Mouse (Mus musculus) kidney, postnatal 25 days (tissue): ENCODE results near the gene Lima1.

ENCODE experiments used
- DNase-seq, 2 experiments: peaks; one replicate each; pipeline ENCODE4 v3.0.0; 2021; ENCODE audit warnings: mixed read lengths in 2 of 2

The Lima1 gene

DNA sequence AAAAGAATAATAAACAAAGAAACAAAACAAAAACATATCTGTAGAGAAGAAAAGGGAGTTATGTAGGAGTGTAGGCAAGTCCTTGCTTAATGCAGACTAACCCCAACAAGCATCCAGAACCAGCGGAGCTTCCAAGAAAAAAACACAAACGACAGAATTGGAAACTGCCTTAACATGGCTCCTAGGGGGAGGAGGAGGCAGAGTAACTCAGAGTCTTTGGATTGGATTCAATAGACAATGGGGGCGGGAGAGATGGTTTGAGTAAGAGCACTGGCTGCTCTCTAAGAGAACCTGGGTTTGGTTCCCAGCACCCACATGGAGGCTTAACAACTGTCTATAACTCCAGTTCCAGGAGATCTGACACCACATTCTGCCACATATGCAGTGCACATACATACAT lies 143.6 kb downstream of the Lima1 start:
- no peak for DNase-seq

DNA sequence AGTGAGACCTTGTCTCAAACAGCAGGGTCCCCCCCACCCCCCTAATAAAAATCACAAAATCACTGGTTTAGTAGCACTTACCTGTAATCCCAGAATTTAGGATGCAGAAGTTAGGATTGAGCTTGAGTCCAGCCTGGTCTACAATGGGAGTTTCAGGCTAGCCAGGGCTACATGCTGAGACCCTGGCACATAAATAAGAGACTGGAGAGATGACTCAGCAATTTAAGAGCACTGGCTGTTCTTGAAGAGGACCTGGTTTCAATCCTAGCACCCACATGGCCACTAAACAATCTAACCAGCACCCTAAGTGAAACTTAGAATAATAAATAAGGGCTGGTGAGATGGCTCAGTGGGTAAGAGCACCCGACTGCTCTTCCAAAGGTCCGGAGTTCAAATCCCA lies 144.1 kb downstream of the Lima1 start:
- no peak for DNase-seq

DNA sequence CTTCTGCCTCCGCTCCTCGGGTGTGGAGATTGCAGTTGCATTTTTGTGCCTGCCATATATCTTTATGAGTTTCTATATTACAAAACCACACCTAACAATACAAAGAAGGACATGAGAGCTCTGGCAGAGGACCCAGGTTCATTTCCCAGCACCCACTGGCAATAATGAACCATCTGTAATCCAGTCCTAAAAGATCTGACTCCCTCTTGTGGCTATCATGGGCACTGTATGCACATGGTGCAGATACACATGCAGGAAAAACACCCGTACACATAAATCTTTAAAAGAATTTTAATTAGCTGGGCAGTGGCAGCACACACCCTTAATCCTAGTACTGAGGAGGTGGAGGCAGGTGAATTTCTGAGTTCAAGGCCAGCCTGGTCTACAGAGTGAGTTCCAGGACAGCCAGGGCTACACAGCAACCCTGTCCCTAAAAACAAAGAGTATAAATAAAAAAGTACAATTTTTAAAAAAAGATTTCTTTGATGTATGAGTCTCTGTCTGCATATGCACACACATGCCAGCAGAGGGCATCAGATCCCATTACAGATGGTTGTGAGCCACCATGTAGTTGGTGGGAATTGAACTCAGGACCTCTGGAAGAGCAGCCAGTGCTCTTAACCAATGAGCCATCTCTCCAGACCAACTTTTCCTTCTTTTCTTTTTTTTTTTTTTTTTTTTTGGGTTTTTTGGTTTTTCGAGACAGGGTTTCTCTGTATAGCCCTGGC lies 146.0 kb downstream of the Lima1 start:
- no peak for DNase-seq
